Mouse (Mus musculus) neutrophil, adult 5-6 weeks (primary cell): ENCODE results near the gene Zfp414. TPM values are rescaled to one million over a fixed set of nuclear protein-coding genes. Genes with fewer than 3 reads are reported as not detected.

Experiments
- ATAC-seq: fragments of 151-379, 151-347 bp; 2 replicates; pipeline ENCODE4 v1.8.0; 2017; ENCODE audit warnings: mild to moderate bottlenecking, moderate TSS enrichment; ENCODE audit not compliant: insufficient number of reproducible peaks, poor library complexity, low FRiP score, severe bottlenecking; ENCODE audit errors: extremely low read depth
- total RNA-seq: library from RNA; stranded (forward); fragments of 200-1000 nt; gene quantifications from 2 replicates; pipeline ENCODE4 v1.2.3, GENCODE M21; 2017

Gene Zfp414
- total RNA-seq, 1 experiment from 2014 or later, result 35.3 TPM

GRCm38 (mm10) chr17:33644068-33644467 lies 15.2 kb downstream of the Zfp414 start:
- no peak for ATAC-seq

- no peak for ATAC-seq
Measured at GRCm38 (mm10) chr17:33645073-33645472, 16.2 kb downstream of the Zfp414 start.

GRCm38 (mm10) chr17:33649781-33650475 lies 21.0 kb downstream of the Zfp414 start:
- ATAC-seq, result no peak

GRCm38 (mm10) chr17:33666813-33667212 lies 37.9 kb downstream of the Zfp414 start:
- ATAC-seq, result no peak

- ATAC-seq, result no peak
Measured at GRCm38 (mm10) chr17:33669681-33670080, 40.8 kb downstream of the Zfp414 start.

- no peak for ATAC-seq
Measured at GRCm38 (mm10) chr17:33673837-33674236, 44.9 kb downstream of the Zfp414 start.

- ATAC-seq, result no peak
Measured at GRCm38 (mm10) chr17:33675452-33675851, 46.6 kb downstream of the Zfp414 start.

DNA sequence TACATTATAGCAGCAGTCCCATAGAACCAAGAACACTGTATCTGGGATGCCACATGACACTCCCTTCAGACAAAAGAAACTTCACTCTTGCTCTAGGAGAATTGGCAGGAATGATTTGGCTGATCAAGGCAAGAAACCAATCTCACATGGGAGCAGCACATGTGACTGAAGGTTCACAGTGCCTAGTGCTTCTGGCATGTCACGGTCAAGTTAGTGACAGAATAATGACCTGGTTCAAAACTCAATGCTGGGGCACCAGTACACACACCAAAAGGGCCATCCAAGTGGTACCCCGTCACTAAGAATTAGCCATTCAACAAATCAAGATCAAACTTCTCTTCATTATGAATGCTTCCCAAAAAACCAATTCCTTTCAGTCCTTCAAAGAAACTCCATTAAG lies 47.2 kb downstream of the Zfp414 start:
- no peak for ATAC-seq

DNA sequence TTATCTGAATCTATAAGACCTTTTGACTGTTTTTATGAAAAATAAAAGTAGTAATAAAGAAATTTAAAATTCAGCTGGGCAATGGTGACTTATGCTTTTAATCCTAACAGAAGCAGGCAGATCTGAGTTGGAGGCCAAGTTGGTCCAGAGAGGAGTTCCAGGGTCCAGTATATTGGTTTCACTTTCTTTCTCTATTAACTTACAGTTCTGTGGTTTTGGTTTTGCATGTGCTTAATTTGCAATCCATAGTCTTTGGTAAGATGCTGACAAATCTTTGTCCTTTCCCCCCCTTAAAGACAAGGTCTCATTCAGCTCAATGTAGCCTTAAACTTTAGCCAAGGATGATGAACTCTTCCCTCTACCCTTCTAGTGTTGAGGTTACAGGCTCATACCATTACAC lies 49.9 kb downstream of the Zfp414 start:
- ATAC-seq, result no peak

Other genes with a start within 250 kb of the Zfp414 start
- gene Zfp101, start 234.4 kb upstream of the Zfp414 start, total RNA-seq, result 17.2 and 18.7 TPM in 2 replicates
- not detected in 2 replicates for gene Actl9, start 196.2 kb upstream of the Zfp414 start, total RNA-seq
- gene Adamts10, start 104.9 kb upstream of the Zfp414 start, total RNA-seq, result 62.0 and 78.5 TPM in 2 replicates
- 383 and 399 TPM in 2 replicates for gene Myo1f, start 73.4 kb upstream of the Zfp414 start, total RNA-seq
- gene Pram1, start 9.0 kb downstream of the Zfp414 start, total RNA-seq, result 64.7 and 68.6 TPM in 2 replicates
- gene Hnrnpm, start 57.8 kb downstream of the Zfp414 start, total RNA-seq, result 247 and 353 TPM in 2 replicates
- gene March2, start 89.6 kb downstream of the Zfp414 start, total RNA-seq, result 62.6 and 68.3 TPM in 2 replicates
- 33.9 and 50.0 TPM in 2 replicates for gene Rab11b, start 131.4 kb downstream of the Zfp414 start, total RNA-seq
- gene Angptl4, start 152.7 kb downstream of the Zfp414 start, total RNA-seq, result 2.3 TPM in 1 of 2 replicates, not detected in the other
- gene Kank3, start 181.4 kb downstream of the Zfp414 start, total RNA-seq, result 3.1 and 4.0 TPM in 2 replicates
- gene Rps28, start 195.5 kb downstream of the Zfp414 start, total RNA-seq, result 701 and 811 TPM in 2 replicates
- 138 and 155 TPM in 2 replicates for gene Ndufa7, start 195.5 kb downstream of the Zfp414 start, total RNA-seq
- 1.6 and 2.9 TPM in 2 replicates for gene Cd320, start 214.0 kb downstream of the Zfp414 start, total RNA-seq
- not detected in 2 replicates for gene Gm7029, start 244.7 kb downstream of the Zfp414 start, total RNA-seq